Mouse (Mus musculus) forebrain, embryonic 10.5 days (tissue): ENCODE measurements around the gene Gnl3l. TPM values are rescaled to one million over a fixed set of nuclear protein-coding genes. Genes with fewer than 3 reads are reported as not detected.

Experiments used
- DNase-seq: peaks from one replicate; pipeline ENCODE4 v3.0.0-alpha.2; 2017; ENCODE audit warnings: low spot score; ENCODE audit errors: extremely low spot score
- H3K27ac ChIP-seq: fragments of 300-500 bp; sonication (generic); 2 replicates; pipeline ENCODE4 v1.5.1; 2016; ENCODE audit warnings: mild to moderate bottlenecking
- H3K27me3 ChIP-seq: fragments of 300-500 bp; sonication (generic); 2 replicates; pipeline ENCODE4 v1.6.1; 2016; ENCODE audit warnings: mild to moderate bottlenecking; ENCODE audit not compliant: poor library complexity, severe bottlenecking
- H3K36me3 ChIP-seq: fragments of 300-500 bp; sonication (generic); replicated peaks from 2 replicates; pipeline ENCODE4 v1.6.1; 2016; ENCODE audit warnings: mild to moderate bottlenecking, moderate library complexity
- H3K4me1 ChIP-seq: fragments of 300-500 bp; sonication (generic); 2 replicates; pipeline ENCODE4 v1.6.1; 2016
- H3K4me3 ChIP-seq: fragments of 300-500 bp; sonication (generic); 2 replicates; pipeline ENCODE4 v1.5.1; 2016; ENCODE audit warnings: mild to moderate bottlenecking, moderate library complexity
- H3K9me3 ChIP-seq: fragments of 300-500 bp; sonication (generic); 2 replicates; pipeline ENCODE4 v1.6.1; 2016; ENCODE audit warnings: mild to moderate bottlenecking, moderate library complexity
- WGBS: fragments of 180-500 bp; shearing (Covaris S2); methylation state at CpG from one replicate; pipeline ENCODE4 v1.1.7; 2016; 5-methylcytosine and 5-hydroxymethylcytosine counted together
- polyA plus RNA-seq: library from polyadenylated mRNA; unstranded; fragments of >200 nt; fragmentation: Nextera tagmentation; extraction: Ambion mirVana; gene quantifications from 2 replicates; pipeline ENCODE4 v1.2.1, GENCODE M21; 2016

Gene Gnl3l
- polyA plus RNA-seq, 1 experiment from 2014 or later = 41.8 TPM

- WGBS = 93% methylated on average over 8 of the region's 8 CpGs
- peak within 1 kb of the TSS; percentile 94 for H3K27ac ChIP-seq
These were observed 28.7 kb upstream of the Gnl3l start, which contains the start of gene Fgd1 for GRCm38 (mm10) chrX:151045850-151046249. Gene Fgd1, plus strand, starts transcription at chrX:151046150.

GRCm38 (mm10) chrX:151041223-151041622 is 24.1 kb upstream of the Gnl3l start:
- Histone ChIP-seq H3K4me1 (0 out of 2 replicates have a peak, but pooled peaks cover 1% of the 10 kb centered on the region), H3K27ac (no peak overlapping the region), H3K9me3 (no peaks in the 10 kb centered on the region), H3K27me3 (peaks cover 29% of the 10 kb centered on the region), H3K4me3 (no peak overlapping the region), H3K36me3 (no peaks in the 10 kb centered on the region)
- no peak for DNase-seq
- 46% methylated on average over 5 of the region's 5 CpGs for WGBS

More at GRCm38 (mm10) chrX:151045850-151046249, 28.7 kb upstream of the Gnl3l start, which contains the start of gene Fgd1:
- Histone ChIP-seq H3K27me3 (peaks cover 27% of the 10 kb centered on the region; the same call in 1 of the 2 replicates), H3K36me3 (peaks cover 6% of the 10 kb centered on the region), H3K4me3 (peak within 1 kb of the TSS; percentile 74), H3K9me3 (0 out of 2 replicates have a peak, but pooled peaks cover 2% of the 10 kb centered on the region), H3K4me1 (peaks cover 29% of the 10 kb centered on the region)
- DNase-seq = no peak

GRCm38 (mm10) chrX:151031400-151031799 is 14.3 kb upstream of the Gnl3l start:
- 73% methylated on average over 3 of the region's 3 CpGs for WGBS
- no peaks in the 10 kb centered on the region for H3K4me1 ChIP-seq
- no peak for DNase-seq
- H3K9me3 ChIP-seq = no peaks in the 10 kb centered on the region
- peaks cover 44% of the 10 kb centered on the region for H3K27me3 ChIP-seq
- no peak overlapping the region for H3K4me3 ChIP-seq
- no peak overlapping the region for H3K27ac ChIP-seq
- no peaks in the 10 kb centered on the region for H3K36me3 ChIP-seq

- Histone ChIP-seq H3K27ac (no peak overlapping the region), H3K27me3 (peaks cover 16% of the 10 kb centered on the region; the same call in 1 of the 2 replicates), H3K4me3 (peak overlapping the region; percentile 55; the same call in 1 of the 2 replicates), H3K9me3 (no peaks in the 10 kb centered on the region), H3K4me1 (peaks cover 14% of the 10 kb centered on the region), H3K36me3 (peaks cover 11% of the 10 kb centered on the region)
- no peak for DNase-seq
- 75% methylated on average over 3 of the region's 3 CpGs for WGBS
These were observed 1.7 kb upstream of the Gnl3l start for GRCm38 (mm10) chrX:151018798-151019197.

GRCm38 (mm10) chrX:151017897-151018296 is 775 bp upstream of the Gnl3l start:
- no peak for DNase-seq
- peak overlapping the region; percentile 55 for H3K4me3 ChIP-seq
- WGBS = 9% methylated on average over 3 of the region's 3 CpGs

GRCm38 (mm10) chrX:150996775-150997174 is 20.3 kb downstream of the Gnl3l start:
- H3K4me1 ChIP-seq = no peaks in the 10 kb centered on the region
- H3K27ac ChIP-seq = no peak overlapping the region
- H3K36me3 ChIP-seq = peaks cover 96% of the 10 kb centered on the region
- 89% methylated on average over 3 of the region's 3 CpGs for WGBS
- DNase-seq = no peak
- H3K27me3 ChIP-seq = peaks cover 75% of the 10 kb centered on the region
- H3K4me3 ChIP-seq = no peak overlapping the region
- no peaks in the 10 kb centered on the region for H3K9me3 ChIP-seq

More at GRCm38 (mm10) chrX:151017897-151018296, 775 bp upstream of the Gnl3l start:
- H3K27ac ChIP-seq = peak overlapping the region; percentile 88
- H3K36me3 ChIP-seq = peaks cover 18% of the 10 kb centered on the region
- H3K9me3 ChIP-seq = no peaks in the 10 kb centered on the region
- H3K4me1 ChIP-seq = peaks cover 14% of the 10 kb centered on the region
- peaks cover 16% of the 10 kb centered on the region; the same call in 1 of the 2 replicates for H3K27me3 ChIP-seq

GRCm38 (mm10) chrX:150981621-150982020 is 35.5 kb downstream of the Gnl3l start:
- no peak overlapping the region for H3K4me3 ChIP-seq
- no peaks in the 10 kb centered on the region for H3K9me3 ChIP-seq
- H3K4me1 ChIP-seq = no peaks in the 10 kb centered on the region
- H3K27me3 ChIP-seq = peaks cover 9% of the 10 kb centered on the region
- H3K27ac ChIP-seq = no peak overlapping the region
- 81% methylated on average over 1 of the region's 1 CpGs for WGBS
- no peak for DNase-seq
- H3K36me3 ChIP-seq = peaks cover 39% of the 10 kb centered on the region

GRCm38 (mm10) chrX:150975424-150975823 is 41.7 kb downstream of the Gnl3l start:
- Histone ChIP-seq H3K27ac (no peak overlapping the region), H3K27me3 (peaks cover 14% of the 10 kb centered on the region), H3K9me3 (no peaks in the 10 kb centered on the region), H3K36me3 (peaks cover 3% of the 10 kb centered on the region; the same call in 1 of the 2 replicates), H3K4me1 (no peaks in the 10 kb centered on the region), H3K4me3 (no peak overlapping the region)
- WGBS = 79% methylated on average over 5 of the region's 5 CpGs
- no peak for DNase-seq

- no peaks in the 10 kb centered on the region for H3K4me1 ChIP-seq
- peaks cover under 1% of the 10 kb centered on the region; the same call in 1 of the 2 replicates for H3K27me3 ChIP-seq
- no peak for DNase-seq
- no peaks in the 10 kb centered on the region for H3K9me3 ChIP-seq
- H3K27ac ChIP-seq = no peak overlapping the region
- no peak overlapping the region for H3K4me3 ChIP-seq
- H3K36me3 ChIP-seq = no peaks in the 10 kb centered on the region
- WGBS = 35% methylated on average over 2 of the region's 2 CpGs
These were observed 54.1 kb downstream of the Gnl3l start for GRCm38 (mm10) chrX:150963027-150963426.

- WGBS = 70% methylated on average over 5 of the region's 5 CpGs
These were observed 56.4 kb downstream of the Gnl3l start for GRCm38 (mm10) chrX:150960702-150961101.

GRCm38 (mm10) chrX:150956522-150957300 is 60.4 kb downstream of the Gnl3l start:
- Histone ChIP-seq H3K4me1 (peaks cover 4% of the 10 kb centered on the region; the same call in 1 of the 2 replicates), H3K27me3 (peaks cover 34% of the 10 kb centered on the region), H3K9me3 (no peaks in the 10 kb centered on the region), H3K27ac (peak overlapping the region; percentile 80), H3K36me3 (no peaks in the 10 kb centered on the region), H3K4me3 (peak overlapping the region; percentile 39)
- 15% methylated on average over 25 of the region's 25 CpGs for WGBS
- DNase-seq = peak; percentile 84

More at GRCm38 (mm10) chrX:150960702-150961101, 56.4 kb downstream of the Gnl3l start:
- Histone ChIP-seq H3K9me3 (no peaks in the 10 kb centered on the region), H3K27ac (no peak overlapping the region), H3K27me3 (peaks cover 11% of the 10 kb centered on the region), H3K4me1 (peaks cover 4% of the 10 kb centered on the region; the same call in 1 of the 2 replicates), H3K4me3 (no peak overlapping the region), H3K36me3 (no peaks in the 10 kb centered on the region)
- no peak for DNase-seq

- Histone ChIP-seq H3K4me1 (peaks cover 4% of the 10 kb centered on the region; the same call in 1 of the 2 replicates), H3K27me3 (peaks cover 39% of the 10 kb centered on the region), H3K27ac (no peak overlapping the region), H3K9me3 (no peaks in the 10 kb centered on the region), H3K36me3 (no peaks in the 10 kb centered on the region), H3K4me3 (peak overlapping the region; percentile 39)
- 56% methylated on average over 1 of the region's 1 CpGs for WGBS
- DNase-seq = no peak
These were observed 61.1 kb downstream of the Gnl3l start for GRCm38 (mm10) chrX:150956016-150956415.

- peak; percentile 16 for DNase-seq
- Histone ChIP-seq H3K4me3 (no peak overlapping the region), H3K27ac (no peak overlapping the region), H3K4me1 (peaks cover 4% of the 10 kb centered on the region; the same call in 1 of the 2 replicates), H3K27me3 (peaks cover 40% of the 10 kb centered on the region), H3K9me3 (no peaks in the 10 kb centered on the region), H3K36me3 (no peaks in the 10 kb centered on the region)
- WGBS = 63% methylated on average over 2 of the region's 2 CpGs
These were observed 61.7 kb downstream of the Gnl3l start for GRCm38 (mm10) chrX:150955441-150955840.
